Mouse (Mus musculus) cerebellum, adult 9-11 months (tissue): ENCODE measurements around the gene Wdsub1.
"Not testable (repeated sequence)": the region's sequence is repeated elsewhere in the genome, so short reads cannot be mapped to it uniquely, and the experiment has no call there.

ENCODE experiments used
- DNase-seq: peaks from one replicate; pipeline ENCODE4 v3.0.0; 2022

The Wdsub1 gene

GRCm38 (mm10) chr2:59881831-59882741 lies at the start of gene Wdsub1:
Wdsub1 (minus strand) TSS chr2:59882591.
- DNase-seq = peak; percentile 92

GRCm38 (mm10) chr2:59913610-59914009 lies 31.2 kb upstream of the Wdsub1 start:
- DNase-seq = no peak

GRCm38 (mm10) chr2:59908048-59908447 lies 25.7 kb upstream of the Wdsub1 start:
- DNase-seq = no peak

- DNase-seq = no peak
These were observed 21.6 kb upstream of the Wdsub1 start for GRCm38 (mm10) chr2:59904007-59904406.

GRCm38 (mm10) chr2:59898666-59899065 lies 16.3 kb upstream of the Wdsub1 start:
- DNase-seq = no peak

- no peak for DNase-seq
These were observed 15.7 kb upstream of the Wdsub1 start for GRCm38 (mm10) chr2:59898105-59898504.

GRCm38 (mm10) chr2:59896837-59897236 lies 14.4 kb upstream of the Wdsub1 start:
- DNase-seq = no peak

GRCm38 (mm10) chr2:59896400-59896799 lies 14.0 kb upstream of the Wdsub1 start:
- no peak for DNase-seq

GRCm38 (mm10) chr2:59889699-59890098 lies 7.3 kb upstream of the Wdsub1 start:
- no peak for DNase-seq

GRCm38 (mm10) chr2:59882742-59883281 lies 421 bp upstream of the Wdsub1 start:
- DNase-seq = peak; percentile 17

- no peak for DNase-seq
These were observed 987 bp downstream of the Wdsub1 start for GRCm38 (mm10) chr2:59881404-59881803.

GRCm38 (mm10) chr2:59878221-59878620 lies 4.2 kb downstream of the Wdsub1 start:
- DNase-seq = no peak

- DNase-seq = no peak
These were observed 5.1 kb downstream of the Wdsub1 start for GRCm38 (mm10) chr2:59877335-59877734.

GRCm38 (mm10) chr2:59876482-59876881 lies 5.9 kb downstream of the Wdsub1 start:
- no peak for DNase-seq

- no peak for DNase-seq
These were observed 11.9 kb downstream of the Wdsub1 start for GRCm38 (mm10) chr2:59870526-59870925.

- no peak for DNase-seq
These were observed 19.8 kb downstream of the Wdsub1 start for GRCm38 (mm10) chr2:59862618-59863017.

- DNase-seq = no peak
These were observed 28.0 kb downstream of the Wdsub1 start for GRCm38 (mm10) chr2:59854363-59854762.

GRCm38 (mm10) chr2:59853543-59853942 lies 28.8 kb downstream of the Wdsub1 start:
- DNase-seq = no peak

GRCm38 (mm10) chr2:59852916-59853315 lies 29.5 kb downstream of the Wdsub1 start:
- no peak for DNase-seq

GRCm38 (mm10) chr2:59851885-59852284 lies 30.5 kb downstream of the Wdsub1 start:
- not testable (repeated sequence) for DNase-seq

GRCm38 (mm10) chr2:59843848-59844247 lies 38.5 kb downstream of the Wdsub1 start:
- no peak for DNase-seq

GRCm38 (mm10) chr2:59843156-59843555 lies 39.2 kb downstream of the Wdsub1 start:
- no peak for DNase-seq

GRCm38 (mm10) chr2:59842556-59843008 lies 39.8 kb downstream of the Wdsub1 start:
- no peak for DNase-seq

- no peak for DNase-seq
These were observed 40.4 kb downstream of the Wdsub1 start for GRCm38 (mm10) chr2:59841944-59842343.
